Mouse (Mus musculus) stomach, adult 2 months (tissue): Measurements from ENCODE around the gene Tbcc. TPM values are rescaled to one million over a fixed set of nuclear protein-coding genes. Genes with fewer than 3 reads are reported as not detected.

Experiments used
- polyA plus RNA-seq: library from polyadenylated mRNA; depleted of rRNA; stranded (reverse); fragments of >200 nt; gene quantifications from 2 replicates; pipeline ENCODE4 v1.2.3, GENCODE M21; 2012; rRNA removed

The Tbcc gene
- polyA plus RNA-seq = 6.6 and 9.8 TPM in 2 replicates

GRCm38 (mm10) chr17:46890116-46890815 lies at the start of gene Tbcc:
Gene Tbcc, plus strand, starts transcription at chr17:46890684.

GRCm38 (mm10) chr17:46857903-46858748 lies 32.4 kb upstream of the Tbcc start, which contains the start of gene Bicral:
Gene Bicral, minus strand, starts transcription at chr17:46858482.

GRCm38 (mm10) chr17:46910186-46910585 lies 19.7 kb downstream of the Tbcc start, which contains the start of gene Prph2:
Gene Prph2, plus strand, starts transcription at chr17:46910459.

Other genes starting within 250 kb of the Tbcc start
- 25.6 and 26.9 TPM in 2 replicates for gene Klc4, start 244.7 kb upstream of the Tbcc start, polyA plus RNA-seq
- 82.3 and 134 TPM in 2 replicates for gene Mrpl2, start 244.5 kb upstream of the Tbcc start, polyA plus RNA-seq
- gene Cul7, start 240.3 kb upstream of the Tbcc start, polyA plus RNA-seq = 10.3 and 11.6 TPM in 2 replicates
- 12.3 and 13.9 TPM in 2 replicates for gene Rrp36, start 216.3 kb upstream of the Tbcc start, polyA plus RNA-seq
- gene Mea1, start 211.9 kb upstream of the Tbcc start, polyA plus RNA-seq = 38.3 and 46.0 TPM in 2 replicates
- gene Klhdc3, start 209.8 kb upstream of the Tbcc start, polyA plus RNA-seq = 43.7 and 44.0 TPM in 2 replicates
- gene Ppp2r5d, start 185.6 kb upstream of the Tbcc start, polyA plus RNA-seq = 24.8 and 25.1 TPM in 2 replicates
- 36.4 and 50.9 TPM in 2 replicates for gene Pex6, start 179.2 kb upstream of the Tbcc start, polyA plus RNA-seq
- gene Gnmt, start 161.5 kb upstream of the Tbcc start, polyA plus RNA-seq = 5.5 and 6.4 TPM in 2 replicates
- gene Cnpy3, start 138.5 kb upstream of the Tbcc start, polyA plus RNA-seq = 21.6 and 22.8 TPM in 2 replicates
- not detected in 2 replicates for gene Ptcra, start 127.0 kb upstream of the Tbcc start, polyA plus RNA-seq
- 72.5 and 98.8 TPM in 2 replicates for gene 2310039H08Rik, start 118.0 kb upstream of the Tbcc start, polyA plus RNA-seq
- gene Rpl7l1, start 108.0 kb upstream of the Tbcc start, polyA plus RNA-seq = 4.9 and 6.2 TPM in 2 replicates
- gene Bicral, start 32.2 kb upstream of the Tbcc start, polyA plus RNA-seq = 2.3 and 3.6 TPM in 2 replicates
- gene Prph2, start 19.8 kb downstream of the Tbcc start, polyA plus RNA-seq = not detected in 2 replicates
- 7.2 and 11.6 TPM in 2 replicates for gene Ubr2, start 119.9 kb downstream of the Tbcc start, polyA plus RNA-seq